Mouse (Mus musculus) MEL (cell line): ENCODE measurements at regions not wholly inside any gene's neighbourhood (a gene's known extent, or its start where the extent isn't known, plus 50 kb on each side); places are given as distances from the start of the nearest gene placed in this dataset.

ENCODE experiments used
- DNase-seq: peaks from one replicate; pipeline ENCODE4 v3.0.0; 2011; ENCODE audit warnings: low read depth, low spot score
- H3K27ac ChIP-seq: 2 replicates; pipeline ENCODE4 v1.5.1; 2012; ENCODE audit warnings: low read depth, mild to moderate bottlenecking, control low read depth, low read length, moderate library complexity; ENCODE audit not compliant: control insufficient read depth
- H3K27me3 ChIP-seq, 2 experiments: fragments of 150-350 bp in 1 of 2; sonication (generic) in 1 of 2; 2 replicates each; pipeline ENCODE4 v1.6.1; 2012; ENCODE audit warnings: low read length in 2 of 2, mild to moderate bottlenecking in 2 of 2, improper control_type of control experiment in 1 of 2, moderate library complexity in 1 of 2; ENCODE audit not compliant: insufficient read depth in 2 of 2, control insufficient read depth in 1 of 2
- H3K36me3 ChIP-seq, 2 experiments: 2 replicates each; pipeline ENCODE4 v1.6.1; 2012 to 2014; ENCODE audit warnings: low read length in 2 of 2, improper control_type of control experiment in 1 of 2, inconsistent platforms in 1 of 2, mild to moderate bottlenecking in 1 of 2; ENCODE audit not compliant: insufficient read depth in 2 of 2, control insufficient read depth in 1 of 2
- H3K4me1 ChIP-seq, 2 experiments: fragments of 150-350 bp in 1 of 2; sonication (generic) in 1 of 2; 2 replicates each; pipeline ENCODE4 v1.6.1; 2012; ENCODE audit warnings: low read length in 2 of 2, improper control_type of control experiment in 1 of 2, mild to moderate bottlenecking in 1 of 2; ENCODE audit not compliant: insufficient read depth in 2 of 2, control insufficient read depth in 1 of 2
- H3K4me3 ChIP-seq, 2 experiments: fragments of 150-350 bp in 1 of 2; sonication (generic) in 1 of 2; 2 replicates each; pipeline ENCODE4 v1.5.1; 2012; ENCODE audit warnings: low read depth in 2 of 2, low read length in 2 of 2, mild to moderate bottlenecking in 2 of 2, moderate library complexity in 2 of 2, control low read depth in 1 of 2, improper control_type of control experiment in 1 of 2; ENCODE audit not compliant: control insufficient read depth in 1 of 2, insufficient read depth in 1 of 2
- H3K79me2 ChIP-seq: 2 replicates; pipeline ENCODE4 v1.6.1; 2012; ENCODE audit warnings: mild to moderate bottlenecking, low read length, moderate library complexity; ENCODE audit not compliant: control insufficient read depth, poor library complexity, insufficient read depth
- H3K9ac ChIP-seq: 2 replicates; pipeline ENCODE4 v1.6.1; 2012; ENCODE audit warnings: low read depth, mild to moderate bottlenecking, control low read depth, low read length, moderate library complexity; ENCODE audit not compliant: control insufficient read depth, poor library complexity, severe bottlenecking
- H3K9me3 ChIP-seq: fragments of 150-350 bp; sonication (generic); replicated peaks from 2 replicates; pipeline ENCODE4 v1.6.1; 2012; ENCODE audit warnings: mild to moderate bottlenecking, low read length, improper control_type of control experiment, moderate library complexity; ENCODE audit not compliant: insufficient read depth
- BHLHE40 ChIP-seq: IDR thresholded peaks from 2 replicates; pipeline ENCODE4 v1.6.1; 2012; ENCODE audit warnings: low read depth, mild to moderate bottlenecking, inconsistent platforms, low read length, improper control_type of control experiment, borderline replicate concordance
- CHD1 ChIP-seq: IDR thresholded peaks from 2 replicates; pipeline ENCODE4 v1.6.1; 2012; ENCODE audit warnings: low read depth, mild to moderate bottlenecking, inconsistent platforms, low read length, improper control_type of control experiment
- CHD2 ChIP-seq: IDR thresholded peaks from 2 replicates; pipeline ENCODE4 v1.6.1; 2011; ENCODE audit warnings: low read length, improper control_type of control experiment
- E2F4 ChIP-seq: IDR thresholded peaks from 2 replicates; pipeline ENCODE4 v1.6.1; 2011; ENCODE audit warnings: low read depth, low read length, improper control_type of control experiment, borderline replicate concordance
- ELF1 ChIP-seq: IDR thresholded peaks from 2 replicates; pipeline ENCODE4 v1.6.1; 2014; ENCODE audit warnings: low read depth, mild to moderate bottlenecking, inconsistent platforms, low read length, improper control_type of control experiment, moderate library complexity
- ETS1 ChIP-seq: IDR thresholded peaks from 2 replicates; pipeline ENCODE4 v1.6.1; 2012; ENCODE audit warnings: low read depth, mild to moderate bottlenecking, inconsistent platforms, low read length, improper control_type of control experiment, moderate library complexity
- GABPA ChIP-seq: IDR thresholded peaks from 2 replicates; pipeline ENCODE4 v1.6.1; 2012; ENCODE audit warnings: low read depth, mild to moderate bottlenecking, inconsistent platforms, low read length, improper control_type of control experiment, moderate library complexity
- HCFC1 ChIP-seq: IDR thresholded peaks from 2 replicates; pipeline ENCODE4 v1.6.1; 2012; ENCODE audit warnings: low read depth, mild to moderate bottlenecking, inconsistent platforms, low read length, improper control_type of control experiment, moderate library complexity
- MAFK ChIP-seq: IDR thresholded peaks from 2 replicates; pipeline ENCODE4 v1.6.1; 2011; ENCODE audit warnings: low read depth, mild to moderate bottlenecking, low read length, improper control_type of control experiment, borderline replicate concordance
- MAX ChIP-seq: IDR thresholded peaks from 2 replicates; pipeline ENCODE4 v1.6.1; 2011; ENCODE audit warnings: low read length, improper control_type of control experiment
- MEF2A ChIP-seq: IDR thresholded peaks from 2 replicates; pipeline ENCODE4 v1.6.1; 2014; ENCODE audit warnings: low read depth, mild to moderate bottlenecking, inconsistent platforms, low read length, improper control_type of control experiment; ENCODE audit not compliant: poor library complexity, insufficient replicate concordance, severe bottlenecking; ENCODE audit errors: extremely low read depth
- MXI1 ChIP-seq: IDR thresholded peaks from 2 replicates; pipeline ENCODE4 v1.6.1; 2011; ENCODE audit warnings: mild to moderate bottlenecking, low read depth, low read length, improper control_type of control experiment
- POLR2A ChIP-seq, 2 experiments: IDR thresholded peaks; 2 replicates each; pipeline ENCODE4 v1.6.1; 2011 to 2012; ENCODE audit warnings: low read length in 2 of 2, mild to moderate bottlenecking in 2 of 2, control low read depth in 1 of 2, improper control_type of control experiment in 1 of 2, low read depth in 1 of 2, moderate library complexity in 1 of 2; ENCODE audit not compliant: control insufficient read depth in 1 of 2, insufficient read depth in 1 of 2, poor library complexity in 1 of 2
- RAD21 ChIP-seq: IDR thresholded peaks from 2 replicates; pipeline ENCODE4 v1.6.1; 2011; ENCODE audit warnings: mild to moderate bottlenecking, low read depth, low read length, improper control_type of control experiment
- SIN3A ChIP-seq: IDR thresholded peaks from 2 replicates; pipeline ENCODE4 v1.6.1; 2012; ENCODE audit warnings: low read length, improper control_type of control experiment, inconsistent platforms
- SMC3 ChIP-seq: IDR thresholded peaks from 2 replicates; pipeline ENCODE4 v1.6.1; 2011; ENCODE audit warnings: low read depth, low read length, improper control_type of control experiment
- TAL1 ChIP-seq: IDR thresholded peaks from 2 replicates; pipeline ENCODE4 v1.6.1; 2012; ENCODE audit warnings: mild to moderate bottlenecking, inconsistent platforms, low read length, moderate library complexity, mixed read lengths
- UBTF ChIP-seq: IDR thresholded peaks from 2 replicates; pipeline ENCODE4 v1.6.1; 2012; ENCODE audit warnings: low read depth, mild to moderate bottlenecking, inconsistent platforms, low read length, improper control_type of control experiment, moderate library complexity, borderline replicate concordance; ENCODE audit not compliant: insufficient read depth
- USF1 ChIP-seq: IDR thresholded peaks from 2 replicates; pipeline ENCODE4 v1.6.1; 2014; ENCODE audit warnings: low read depth, mild to moderate bottlenecking, inconsistent platforms, low read length, improper control_type of control experiment, moderate library complexity
- USF2 ChIP-seq, 2 experiments: IDR thresholded peaks; 2 replicates each; pipeline ENCODE4 v1.6.1; 2011 to 2012; ENCODE audit warnings: improper control_type of control experiment in 2 of 2, low read length in 2 of 2, borderline replicate concordance in 1 of 2, inconsistent platforms in 1 of 2, low read depth in 1 of 2, mild to moderate bottlenecking in 1 of 2; ENCODE audit not compliant: insufficient read depth in 1 of 2
- ZC3H11A ChIP-seq: IDR thresholded peaks from 2 replicates; pipeline ENCODE4 v1.6.1; 2012; ENCODE audit warnings: low read depth, mild to moderate bottlenecking, inconsistent platforms, low read length, improper control_type of control experiment
- ZKSCAN1 ChIP-seq: IDR thresholded peaks from 2 replicates; pipeline ENCODE4 v1.6.1; 2012; ENCODE audit warnings: low read depth, mild to moderate bottlenecking, inconsistent platforms, low read length, improper control_type of control experiment, moderate library complexity
- ZMIZ1 ChIP-seq: IDR thresholded peaks from 2 replicates; pipeline ENCODE4 v1.6.1; 2012; ENCODE audit warnings: low read depth, mild to moderate bottlenecking, inconsistent platforms, low read length, improper control_type of control experiment, moderate library complexity
- ZNF384 ChIP-seq: IDR thresholded peaks from 2 replicates; pipeline ENCODE4 v1.6.1; 2012; ENCODE audit warnings: low read depth, mild to moderate bottlenecking, inconsistent platforms, low read length, improper control_type of control experiment

DNA sequence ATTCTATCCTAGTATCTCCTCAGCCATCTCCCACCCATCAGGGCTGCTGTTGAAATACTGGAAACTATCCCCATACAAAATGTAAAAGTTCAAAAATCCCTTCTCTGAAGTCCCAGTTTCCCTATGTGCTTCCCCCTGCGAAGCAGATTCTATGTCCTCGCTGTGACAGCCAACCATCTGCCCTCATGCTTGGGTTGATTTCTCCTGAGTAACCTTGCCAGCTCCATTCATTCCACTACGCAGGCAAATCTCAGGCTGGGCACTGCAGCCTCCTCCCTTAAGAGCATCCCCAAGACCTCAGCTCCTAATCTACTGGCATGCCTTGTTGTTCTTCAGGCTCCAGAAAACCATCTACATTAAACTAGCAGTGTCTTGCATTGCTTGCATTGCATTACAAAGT lies 402.5 kb upstream of the Spred2 start:
- Histone ChIP-seq H3K79me2 (no peaks in the 10 kb centered on the region), H3K27ac (no peak overlapping the region), H3K27me3 (peaks cover 0 to 2% of the 10 kb centered on the region in 2 experiments; a peak in 2 of 4 replicates), H3K4me1 (no peaks in the 10 kb centered on the region), H3K36me3 (no peaks in the 10 kb centered on the region), H3K9me3 (no peaks in the 10 kb centered on the region), H3K4me3 (no peak overlapping the region), H3K9ac (no peak overlapping the region)
- DNase-seq: no peak
- no peak for TF ChIP-seq SIN3A
- no peak for TF ChIP-seq BHLHE40
- TF ChIP-seq MEF2A: no peak
- no peak for TF ChIP-seq ZKSCAN1
- no peak for TF ChIP-seq ZC3H11A
- TF ChIP-seq MAFK: no peak
- no peak for TF ChIP-seq CHD2
- no peak for TF ChIP-seq CHD1
- no peak for TF ChIP-seq ZNF384
- no peak for TF ChIP-seq TAL1
- TF ChIP-seq MXI1: no peak
- no peak for TF ChIP-seq POLR2A (IDR thresholded peaks at IDR 0.05; ENCODE audit: control insufficient read depth in 1 of 2, insufficient read depth in 1 of 2, low read depth in 1 of 2, low read length in 2 of 2, poor library complexity in 1 of 2)
- no peak for TF ChIP-seq SMC3
- TF ChIP-seq RAD21: no peak
- TF ChIP-seq ZMIZ1: no peak
- no peak for TF ChIP-seq E2F4
- no peak for TF ChIP-seq MAX
- TF ChIP-seq ELF1: no peak

DNA sequence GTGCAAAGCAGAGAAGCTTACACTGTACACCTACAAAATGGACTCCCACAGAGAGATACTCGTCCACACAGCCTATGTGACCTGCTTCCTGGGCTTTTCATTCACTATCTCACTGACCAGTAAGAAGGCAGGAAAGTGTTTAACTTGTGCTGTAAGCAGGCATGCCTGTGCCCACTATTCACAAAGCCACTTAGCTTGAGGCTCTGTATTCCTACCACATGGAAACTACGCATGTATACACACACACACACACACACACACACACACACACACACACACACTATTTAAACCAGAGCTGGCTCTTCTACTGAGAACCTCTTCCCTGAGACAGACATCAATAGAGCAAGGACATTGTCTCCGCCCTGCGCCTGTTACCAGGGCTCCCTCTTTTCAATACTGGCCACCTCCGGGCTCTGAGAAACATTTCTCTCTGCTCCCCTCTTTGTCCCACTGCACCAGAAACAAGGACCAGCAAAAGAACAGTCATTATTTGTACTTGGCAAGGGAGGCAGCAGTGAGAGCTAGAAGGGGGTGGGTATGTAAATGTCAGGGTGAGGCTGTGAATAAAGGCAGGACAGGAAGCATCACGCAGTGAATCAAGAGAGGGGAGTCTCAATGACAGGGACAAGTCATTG lies 400.2 kb upstream of the Spred2 start:
- no peaks in the 10 kb centered on the region for H3K9me3 ChIP-seq
- H3K4me1 ChIP-seq: no peaks in the 10 kb centered on the region
- H3K9ac ChIP-seq: no peak overlapping the region
- no peak for DNase-seq
- no peak for TF ChIP-seq ELF1
- TF ChIP-seq UBTF: no peak
- TF ChIP-seq POLR2A (IDR thresholded peaks at IDR 0.05; ENCODE audit: control insufficient read depth in 1 of 2, insufficient read depth in 1 of 2, low read depth in 1 of 2, low read length in 2 of 2, poor library complexity in 1 of 2): no peak
- TF ChIP-seq BHLHE40: no peak
- no peak for TF ChIP-seq USF1
- no peak for TF ChIP-seq ETS1
- no peak for TF ChIP-seq E2F4
- TF ChIP-seq USF2 (IDR thresholded peaks at IDR 0.05; ENCODE audit: borderline replicate concordance in 1 of 2, insufficient read depth in 1 of 2, low read depth in 1 of 2, low read length in 2 of 2): no peak
- no peak for TF ChIP-seq HCFC1
- TF ChIP-seq GABPA: no peak
- no peak for TF ChIP-seq RAD21
- H3K36me3 ChIP-seq: no peaks in the 10 kb centered on the region
- H3K27ac ChIP-seq: no peak overlapping the region
- no peak overlapping the region for H3K4me3 ChIP-seq
- H3K79me2 ChIP-seq: no peaks in the 10 kb centered on the region
- H3K27me3 ChIP-seq: peaks cover 0 to 2% of the 10 kb centered on the region in 2 experiments; a peak in 3 of 4 replicates
